Mouse (Mus musculus) G1E (cell line): ENCODE measurements around the gene Gdf9. TPM values are rescaled to one million over a fixed set of nuclear protein-coding genes. Genes with fewer than 3 reads are reported as not detected.

Experiments
- ATAC-seq: 2 replicates; pipeline ENCODE4 v1.8.0; 2016; ENCODE audit warnings: mild to moderate bottlenecking; ENCODE audit not compliant: insufficient number of reproducible peaks, poor library complexity, low FRiP score, severe bottlenecking; ENCODE audit errors: extremely low read depth
- DNase-seq: peaks from one replicate; pipeline ENCODE4 v3.0.0; 2012; ENCODE audit warnings: low spot score
- H3K27me3 ChIP-seq: 2 replicates; pipeline ENCODE4 v1.6.1; 2012; ENCODE audit warnings: mild to moderate bottlenecking, low read length, inconsistent platforms; ENCODE audit not compliant: insufficient read depth
- H3K36me3 ChIP-seq: replicated peaks from 2 replicates; pipeline ENCODE3; 2012; ENCODE audit warnings: mild to moderate bottlenecking, inconsistent platforms
- H3K4me1 ChIP-seq: 2 replicates; pipeline ENCODE4 v1.6.1; 2012; ENCODE audit warnings: low read depth, low read length, inconsistent platforms, mixed read lengths; ENCODE audit not compliant: insufficient read depth
- H3K4me3 ChIP-seq: 2 replicates; pipeline ENCODE4 v1.5.1; 2012; ENCODE audit warnings: low read depth, mild to moderate bottlenecking, inconsistent platforms, low read length, moderate library complexity, mixed read lengths
- H3K9me3 ChIP-seq: replicated peaks from 2 replicates; pipeline ENCODE4 v1.6.1; 2012; ENCODE audit warnings: inconsistent platforms
- CTCF ChIP-seq: IDR thresholded peaks from 2 replicates; pipeline ENCODE4 v1.5.1; 2012; ENCODE audit warnings: low read depth, low read length, inconsistent platforms, mixed read lengths
- GATA1 ChIP-seq: IDR thresholded peaks from 2 replicates; pipeline ENCODE4 v1.6.1; 2012; ENCODE audit warnings: borderline replicate concordance, low read length, inconsistent platforms, mixed read lengths
- GATA2 ChIP-seq: IDR thresholded peaks from 2 replicates; pipeline ENCODE4 v1.6.1; 2012; ENCODE audit warnings: low read depth, low read length, inconsistent platforms, borderline replicate concordance
- POLR2AphosphoS5 ChIP-seq: IDR thresholded peaks from 2 replicates; pipeline ENCODE4 v1.6.1; 2012; ENCODE audit warnings: low read depth, low read length, inconsistent platforms; ENCODE audit not compliant: insufficient replicate concordance
- TAL1 ChIP-seq: conservative IDR thresholded peaks from 2 replicates; pipeline ENCODE4 v1.6.1; 2012; ENCODE audit warnings: low read depth, low read length, inconsistent platforms, mixed read lengths
- polyA plus RNA-seq: library from polyadenylated mRNA; stranded (reverse); fragments of >175 nt; gene quantifications from 2 replicates; pipeline ENCODE4 v1.2.3, GENCODE M21; 2012
- total RNA-seq, 2 experiments: library from RNA; stranded (forward) in 1 of 2; stranded (reverse) in 1 of 2; fragments of 200-1000 nt in 1 of 2; fragments of >200 nt in 1 of 2; fragmentation: Nextera tagmentation in 1 of 2; gene quantifications; 2 replicates each; pipeline ENCODE4 v1.2.3; 2014 to 2017

Gene Gdf9
- 1.8 TPM in 1 of 2 replicates, not detected in the other for total RNA-seq (2014; fragmentation: Nextera tagmentation)
- 0.38 and 1.2 TPM in 2 replicates for total RNA-seq (2017)
- 0.10 TPM in 1 of 2 replicates, not detected in the other for polyA plus RNA-seq

DNA sequence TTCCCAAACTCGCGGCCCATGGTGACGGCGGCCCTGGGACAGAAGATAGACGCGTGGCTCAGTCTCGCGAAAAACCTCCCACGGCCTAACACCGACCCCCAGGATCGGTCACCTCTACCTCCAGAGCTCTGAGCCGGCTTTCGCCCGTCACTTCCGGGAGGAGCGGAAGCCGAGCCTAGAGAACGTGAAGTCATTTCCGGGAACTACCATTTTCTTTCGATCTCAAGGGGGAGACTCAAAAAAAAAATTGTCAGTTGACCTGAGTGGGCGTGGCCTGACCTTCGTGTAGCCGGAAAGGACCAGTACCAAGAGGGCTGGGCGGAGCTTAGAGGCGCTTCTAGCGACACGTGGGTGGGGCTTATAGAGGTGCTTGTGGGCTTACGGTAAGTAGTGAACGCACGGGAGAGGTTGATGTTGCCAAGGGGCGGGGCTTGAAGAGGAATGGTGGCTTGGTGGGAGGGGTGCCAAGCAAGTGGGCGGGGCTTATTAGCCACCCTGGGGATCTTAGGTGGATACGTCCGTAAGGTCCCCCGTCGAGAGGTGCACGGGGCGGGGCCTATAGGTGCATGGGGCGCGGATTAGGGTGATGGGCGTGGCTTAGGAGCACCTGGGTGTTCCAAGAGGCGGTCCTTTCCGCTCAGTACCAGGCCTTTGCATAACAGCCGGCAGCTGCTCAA, at the start of gene Gdf9, which contains the start of gene Uqcrq:
Gene Gdf9, plus strand, starts transcription at position 354 of the 677 bp plus-strand sequence.
Gene Uqcrq, minus strand, starts transcription at position 162 of the 677 bp plus-strand sequence.
- H3K27me3 ChIP-seq, result peaks cover 2% of the 10 kb centered on the region; the same call in 1 of the 2 replicates
- ATAC-seq (peak; percentile 91), DNase-seq (peak; percentile 94)
- TF ChIP-seq TAL1, result no peak
- no peak for TF ChIP-seq POLR2AphosphoS5
- no peak for TF ChIP-seq CTCF
- TF ChIP-seq GATA1, result no peak
- no peak for TF ChIP-seq GATA2
- no peaks in the 10 kb centered on the region for H3K9me3 ChIP-seq
- peak within 1 kb of the TSS; percentile 86 for H3K4me3 ChIP-seq
- H3K36me3 ChIP-seq, result peaks cover 36% of the 10 kb centered on the region
- H3K4me1 ChIP-seq, result peaks cover 49% of the 10 kb centered on the region

DNA sequence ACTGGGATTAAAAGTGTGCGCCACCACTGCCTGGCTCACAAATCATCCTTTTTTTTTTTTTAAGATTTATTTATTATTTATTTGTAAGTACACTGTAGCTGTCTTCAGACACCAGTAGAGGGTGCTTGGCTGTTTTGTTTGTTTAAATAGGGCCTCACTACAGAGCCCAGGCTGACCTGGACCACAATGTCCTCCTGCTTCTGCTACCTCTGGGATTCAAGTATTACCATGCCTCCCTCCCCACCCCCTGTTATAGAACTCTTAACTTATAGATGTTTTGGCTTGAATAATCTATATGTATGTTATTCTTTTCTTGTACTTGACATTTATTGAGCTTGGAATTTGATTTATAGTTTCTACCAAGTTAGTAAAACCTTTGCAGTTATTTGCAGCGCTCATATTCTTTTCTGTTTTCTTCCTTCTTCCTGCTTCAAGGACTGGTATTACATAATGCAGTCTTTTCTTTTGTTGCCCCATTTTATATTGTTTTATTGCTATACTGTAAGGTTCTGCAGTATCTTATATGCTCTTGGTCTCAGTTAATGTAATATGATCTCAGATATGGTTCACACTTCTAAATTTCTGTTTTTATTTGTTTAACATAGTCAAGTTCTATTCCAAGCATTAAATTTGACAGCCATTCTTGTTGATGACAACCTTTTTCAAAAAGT, 46.9 kb upstream of the Gdf9 start:
- no peak for DNase-seq

DNA sequence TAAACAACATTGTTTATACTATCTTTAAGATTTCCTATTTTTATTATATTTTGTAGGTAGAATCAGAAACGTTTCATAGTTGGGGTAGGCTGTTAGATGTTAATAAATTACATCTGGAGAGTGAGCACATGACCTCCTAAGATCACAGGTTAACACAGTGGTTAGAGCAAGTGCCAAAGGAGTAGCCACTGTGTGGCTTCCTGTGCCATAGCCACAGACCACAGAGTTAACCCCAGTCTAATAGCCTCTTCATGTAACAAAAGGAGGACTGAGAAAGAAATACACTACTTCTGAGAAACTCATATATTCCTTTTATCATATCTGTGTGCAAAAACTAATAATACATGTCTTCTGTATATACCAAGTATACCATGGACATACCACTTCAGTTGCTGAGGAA, 37.0 kb upstream of the Gdf9 start:
- peaks cover 54% of the 10 kb centered on the region for H3K36me3 ChIP-seq
- no peaks in the 10 kb centered on the region for H3K4me1 ChIP-seq
- no peak for DNase-seq
- no peak for ATAC-seq
- TF ChIP-seq GATA2, result no peak
- TF ChIP-seq GATA1, result no peak
- no peak for TF ChIP-seq POLR2AphosphoS5
- TF ChIP-seq TAL1, result no peak
- H3K9me3 ChIP-seq, result no peaks in the 10 kb centered on the region
- no peak overlapping the region for H3K4me3 ChIP-seq
- H3K27me3 ChIP-seq, result no peaks in the 10 kb centered on the region

More for the DNA sequence above, 46.9 kb upstream of the Gdf9 start:
- H3K9me3 ChIP-seq, result no peaks in the 10 kb centered on the region
- no peak overlapping the region for H3K4me3 ChIP-seq
- H3K4me1 ChIP-seq, result peaks cover 1% of the 10 kb centered on the region; the same call in 1 of the 2 replicates
- no peak for ATAC-seq
- TF ChIP-seq POLR2AphosphoS5 (no peak), GATA1 (no peak), CTCF (no peak), TAL1 (no peak), GATA2 (no peak)
- H3K36me3 ChIP-seq, result peaks cover 48% of the 10 kb centered on the region
- no peaks in the 10 kb centered on the region for H3K27me3 ChIP-seq

DNA sequence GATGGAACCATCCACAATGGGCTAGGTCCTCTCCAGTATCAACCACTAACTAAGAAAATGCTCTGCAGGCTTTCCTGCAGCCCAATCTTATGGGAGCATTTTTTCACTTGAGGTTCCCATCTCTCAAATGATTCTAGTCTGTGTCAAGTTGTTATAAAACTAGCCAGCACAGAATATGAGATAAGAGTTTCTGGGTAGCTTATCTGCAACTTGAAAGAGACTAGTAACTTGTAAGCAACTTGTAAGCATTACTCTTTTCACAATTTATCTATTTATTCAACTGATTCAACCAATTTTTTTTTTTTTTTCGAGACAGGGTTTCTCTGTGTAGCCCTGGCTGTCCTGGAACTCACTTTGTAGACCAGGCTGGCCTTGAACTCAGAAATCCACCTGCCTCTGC, 27.2 kb upstream of the Gdf9 start:
- DNase-seq (no peak), ATAC-seq (no peak)
- no peaks in the 10 kb centered on the region for H3K4me1 ChIP-seq
- peaks cover 80% of the 10 kb centered on the region for H3K36me3 ChIP-seq
- no peak overlapping the region for H3K4me3 ChIP-seq
- no peaks in the 10 kb centered on the region for H3K9me3 ChIP-seq
- H3K27me3 ChIP-seq, result no peaks in the 10 kb centered on the region
- no peak for TF ChIP-seq TAL1
- TF ChIP-seq GATA2, result no peak
- no peak for TF ChIP-seq GATA1
- no peak for TF ChIP-seq POLR2AphosphoS5
- TF ChIP-seq CTCF, result no peak

DNA sequence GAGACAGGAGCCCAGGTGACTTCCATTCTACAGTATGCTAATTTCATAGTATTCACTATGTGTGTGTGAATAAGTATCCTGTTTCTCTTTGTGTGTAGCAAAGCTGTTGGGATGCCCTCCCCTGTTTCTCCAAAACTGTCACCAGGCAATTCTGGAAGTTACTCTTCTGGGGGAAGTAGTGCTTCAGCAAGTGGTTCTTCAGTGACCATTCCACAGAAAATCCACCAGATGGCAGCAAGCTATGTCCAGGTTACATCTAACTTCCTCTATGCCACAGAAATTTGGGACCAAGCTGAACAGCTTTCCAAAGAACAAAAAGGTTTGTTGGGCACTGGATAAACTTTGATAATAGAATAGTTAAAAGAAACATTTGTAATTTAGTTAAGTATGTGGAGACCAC, 19.1 kb upstream of the Gdf9 start:
- H3K9me3 ChIP-seq, result no peaks in the 10 kb centered on the region
- no peak for TF ChIP-seq GATA1
- TF ChIP-seq POLR2AphosphoS5, result no peak
- TF ChIP-seq TAL1, result no peak
- peak; percentile 37; the same call in 1 of the 2 replicates for TF ChIP-seq CTCF
- no peak for TF ChIP-seq GATA2
- DNase-seq (no peak), ATAC-seq (no peak)
- H3K27me3 ChIP-seq, result no peaks in the 10 kb centered on the region
- H3K36me3 ChIP-seq, result peaks cover 86% of the 10 kb centered on the region
- no peak overlapping the region for H3K4me3 ChIP-seq
- peaks cover 2% of the 10 kb centered on the region; the same call in 1 of the 2 replicates for H3K4me1 ChIP-seq

DNA sequence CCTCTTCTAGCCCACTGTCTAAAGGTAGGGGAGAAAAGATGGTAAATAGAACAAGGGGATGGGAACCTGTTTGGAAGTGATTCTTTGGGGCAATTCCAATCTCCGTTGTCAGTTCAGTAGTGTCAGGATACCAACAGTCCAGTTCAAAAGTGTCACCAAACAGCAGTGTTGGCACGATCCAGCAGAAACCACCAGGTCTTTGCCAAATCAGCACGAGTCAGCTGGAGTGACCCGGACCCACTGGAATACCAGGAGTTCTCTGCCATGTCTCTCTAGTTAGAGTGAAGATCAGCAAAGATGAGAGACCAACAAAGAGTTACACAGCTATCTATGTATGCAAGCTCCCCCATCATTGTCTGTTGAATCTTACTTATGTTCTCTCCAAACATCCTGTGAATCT, 17.0 kb upstream of the Gdf9 start:
- Histone ChIP-seq H3K4me3 (no peak overlapping the region), H3K4me1 (peaks cover 2% of the 10 kb centered on the region; the same call in 1 of the 2 replicates), H3K36me3 (peaks cover 92% of the 10 kb centered on the region), H3K27me3 (no peaks in the 10 kb centered on the region), H3K9me3 (no peaks in the 10 kb centered on the region)
- ATAC-seq (no peak), DNase-seq (no peak)
- TF ChIP-seq CTCF (no peak), TAL1 (no peak)
